Mouse (Mus musculus) kidney, embryonic 16.5 days (tissue): ENCODE measurements around the gene Dusp28. TPM values are rescaled to one million over a fixed set of nuclear protein-coding genes. Genes with fewer than 3 reads are reported as not detected.
"Not testable (repeated sequence)": the region's sequence is repeated elsewhere in the genome, so short reads cannot be mapped to it uniquely, and the experiment has no call there.

Experiments used
- ATAC-seq: fragments of 200-750 bp; cut with Nextera tagmentation; 2 replicates; pipeline ENCODE4 v1.8.0; 2017; ENCODE audit warnings: moderate TSS enrichment; ENCODE audit not compliant: low FRiP score, low TSS enrichment
- H3K27ac ChIP-seq: fragments of 300-500 bp; sonication (generic); 2 replicates; pipeline ENCODE4 v1.5.1; 2014; ENCODE audit warnings: low read length
- H3K27me3 ChIP-seq: fragments of 300-500 bp; sonication (generic); 2 replicates; pipeline ENCODE4 v1.6.1; 2014; ENCODE audit warnings: low read length, control low read depth, mixed read lengths; ENCODE audit not compliant: insufficient read depth
- H3K36me3 ChIP-seq: fragments of 300-500 bp; sonication (generic); 2 replicates; pipeline ENCODE4 v1.6.1; 2014; ENCODE audit warnings: low read length, control low read depth, mixed read lengths; ENCODE audit not compliant: insufficient read depth
- H3K4me1 ChIP-seq: fragments of 300-500 bp; sonication (generic); 2 replicates; pipeline ENCODE4 v1.6.1; 2014; ENCODE audit warnings: low read length, control low read depth, mixed read lengths; ENCODE audit not compliant: insufficient read depth
- H3K4me2 ChIP-seq: fragments of 300-500 bp; sonication (generic); replicated peaks from 2 replicates; pipeline ENCODE4 v1.6.1; 2014; ENCODE audit warnings: low read depth, low read length
- H3K4me3 ChIP-seq: fragments of 300-500 bp; sonication (generic); 2 replicates; pipeline ENCODE4 v1.5.1; 2014; ENCODE audit warnings: mild to moderate bottlenecking, low read length
- H3K9ac ChIP-seq: fragments of 300-500 bp; sonication (generic); replicated peaks from 2 replicates; pipeline ENCODE4 v1.6.1; 2014; ENCODE audit warnings: low read length
- H3K9me3 ChIP-seq: fragments of 300-500 bp; sonication (generic); 2 replicates; pipeline ENCODE4 v1.6.1; 2016; ENCODE audit warnings: low read length, control low read depth
- WGBS: fragments of 180-500 bp; shearing (Covaris S2); extraction: QIAGEN DNeasy Blood & Tissue Kit; methylation state at CpG from one replicate; pipeline ENCODE4 v1.1.7; 2014; 5-methylcytosine and 5-hydroxymethylcytosine counted together
- polyA plus RNA-seq: library from polyadenylated mRNA; unstranded; fragments of >200 nt; fragmentation: Nextera tagmentation; extraction: Ambion mirVana; gene quantifications from 2 replicates; pipeline ENCODE4 v1.2.1, GENCODE M21; 2015

The Dusp28 gene
- polyA plus RNA-seq, 1 experiment from 2014 or later: 12.3 TPM

DNA sequence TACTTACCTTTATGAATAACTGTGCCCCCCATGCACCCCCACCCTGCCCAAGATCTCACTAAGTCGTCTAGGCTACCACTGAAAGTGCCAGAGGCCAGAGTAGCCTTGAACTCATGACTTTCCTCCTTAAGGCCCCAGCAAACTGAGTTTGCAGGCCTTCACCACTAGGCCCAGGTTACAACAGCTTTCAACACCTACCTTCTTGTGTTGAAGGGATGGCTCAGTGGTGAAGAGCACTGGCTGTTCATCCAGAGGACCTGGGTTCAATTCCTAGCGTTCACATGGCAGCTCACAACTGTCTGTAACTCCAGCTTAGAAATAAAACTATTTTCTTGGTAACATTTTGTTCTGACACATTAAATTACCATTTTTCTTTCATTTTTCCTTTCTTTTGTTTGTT, 46.9 kb downstream of the Dusp28 start:
- H3K27me3 ChIP-seq: no peaks in the 10 kb centered on the region

DNA sequence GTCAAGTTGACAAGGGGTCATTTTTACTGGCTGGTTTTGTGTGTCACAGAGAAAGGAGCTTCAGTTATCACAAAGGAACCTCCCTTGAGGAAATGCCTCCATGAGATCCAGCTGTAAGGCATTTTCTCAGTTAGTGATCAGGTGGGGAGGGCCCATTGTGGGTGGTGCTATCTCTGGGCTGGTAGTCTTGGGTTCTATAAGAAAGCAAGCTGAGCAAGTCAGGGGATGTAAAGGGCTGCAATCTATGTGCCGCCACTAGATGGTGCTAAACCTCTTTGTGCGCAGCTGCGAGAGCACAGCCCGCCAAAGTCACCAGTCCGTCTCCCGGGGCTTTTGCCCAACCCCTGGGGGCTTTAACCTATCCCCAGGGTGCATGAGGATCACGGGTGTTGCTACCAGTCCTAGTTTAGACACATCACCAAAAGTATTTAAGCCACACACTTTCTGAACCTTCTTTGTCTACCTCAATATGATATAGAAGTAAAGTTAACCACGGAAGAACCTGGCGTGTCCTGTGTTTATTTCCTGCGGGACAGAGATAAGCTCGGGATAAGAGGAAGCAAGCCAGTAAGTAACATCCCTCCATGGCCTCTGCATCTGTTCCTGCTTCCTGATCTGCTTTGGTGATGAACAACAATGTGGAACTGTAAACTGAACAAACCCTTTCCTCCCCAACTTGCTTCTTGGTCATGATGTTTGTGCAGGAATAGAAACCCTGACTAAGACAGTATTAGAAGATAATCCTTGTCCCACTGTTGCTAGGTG, 50.0 kb downstream of the Dusp28 start:
- not testable (repeated sequence) for H3K9ac ChIP-seq, H3K27me3 ChIP-seq
- peak overlapping the region; percentile 41 for H3K4me2 ChIP-seq

More for the DNA sequence above, 46.9 kb downstream of the Dusp28 start:
- WGBS: 60% methylated on average over 2 of the region's 2 CpGs
- Histone ChIP-seq H3K36me3 (no peaks in the 10 kb centered on the region), H3K4me2 (no peak overlapping the region), H3K9me3 (no peaks in the 10 kb centered on the region), H3K27ac (no peak overlapping the region), H3K4me1 (no peaks in the 10 kb centered on the region), H3K9ac (no peak overlapping the region), H3K4me3 (no peak overlapping the region)
- ATAC-seq: no peak

More for the DNA sequence above, 50.0 kb downstream of the Dusp28 start:
- 7% methylated on average over 11 of the region's 11 CpGs for WGBS
- not testable (repeated sequence) for H3K27ac ChIP-seq, ATAC-seq, H3K9me3 ChIP-seq, H3K36me3 ChIP-seq, H3K4me1 ChIP-seq
- H3K4me3 ChIP-seq: peak overlapping the region; percentile 19; the same call in 1 of the 2 replicates

Other genes starting within 250 kb of the Dusp28 start
- 58.1 and 61.5 TPM in 2 replicates for gene Gpc1, start 75.3 kb upstream of the Dusp28 start, polyA plus RNA-seq
- gene Ankmy1, start 4.1 kb upstream of the Dusp28 start, polyA plus RNA-seq: 0.52 and 0.63 TPM in 2 replicates
- 14.8 and 31.1 TPM in 2 replicates for gene Rnpepl1, start 3.8 kb downstream of the Dusp28 start, polyA plus RNA-seq
- 42.8 and 44.8 TPM in 2 replicates for gene Capn10, start 27.4 kb downstream of the Dusp28 start, polyA plus RNA-seq
- gene Gpr35, start 43.9 kb downstream of the Dusp28 start, polyA plus RNA-seq: 0.50 and 0.62 TPM in 2 replicates
- gene Aqp12, start 99.4 kb downstream of the Dusp28 start, polyA plus RNA-seq: not detected in 2 replicates
- 7.4 and 11.6 TPM in 2 replicates for gene Kif1a, start 195.0 kb downstream of the Dusp28 start, polyA plus RNA-seq
- 0.32 TPM in 1 of 2 replicates, not detected in the other for gene Agxt, start 228.3 kb downstream of the Dusp28 start, polyA plus RNA-seq